Mouse (Mus musculus) hindbrain, embryonic 14.5 days (tissue): Measurements from ENCODE around the gene Vegfd. TPM values are rescaled to one million over a fixed set of nuclear protein-coding genes. Genes with fewer than 3 reads are reported as not detected.

ENCODE experiments used
- ATAC-seq: fragments of 200-750 bp; cut with Nextera tagmentation; 2 replicates; pipeline ENCODE4 v1.8.0; 2017; ENCODE audit warnings: moderate number of reproducible peaks, mild to moderate bottlenecking, moderate TSS enrichment, moderate library complexity; ENCODE audit not compliant: low FRiP score
- DNase-seq: peaks from one replicate; pipeline ENCODE4 v3.0.0-alpha.2; 2015; ENCODE audit warnings: low spot score
- H3K27ac ChIP-seq: fragments of 300-500 bp; sonication (generic); 2 replicates; pipeline ENCODE4 v1.5.1; 2014; ENCODE audit warnings: mild to moderate bottlenecking, moderate library complexity
- H3K27me3 ChIP-seq: fragments of 300-500 bp; sonication (generic); 2 replicates; pipeline ENCODE4 v1.6.1; 2014; ENCODE audit warnings: mild to moderate bottlenecking, low read length, mixed read lengths; ENCODE audit not compliant: control insufficient read depth, insufficient read depth
- H3K36me3 ChIP-seq: fragments of 300-500 bp; sonication (generic); replicated peaks from 2 replicates; pipeline ENCODE4 v1.6.1; 2014; ENCODE audit not compliant: control insufficient read depth, insufficient read depth
- H3K4me1 ChIP-seq: fragments of 300-500 bp; sonication (generic); replicated peaks from 2 replicates; pipeline ENCODE4 v1.6.1; 2014; ENCODE audit warnings: antibody characterized with exemption, low read length, mixed read lengths; ENCODE audit not compliant: control insufficient read depth, insufficient read depth
- H3K4me2 ChIP-seq: fragments of 300-500 bp; sonication (generic); replicated peaks from 2 replicates; pipeline ENCODE4 v1.6.1; 2014; ENCODE audit warnings: mild to moderate bottlenecking, moderate library complexity
- H3K4me3 ChIP-seq: fragments of 300-500 bp; sonication (generic); replicated peaks from 2 replicates; pipeline ENCODE4 v1.5.1; 2014; ENCODE audit warnings: mild to moderate bottlenecking, low read length
- H3K9ac ChIP-seq: fragments of 300-500 bp; sonication (generic); 2 replicates; pipeline ENCODE4 v1.6.1; 2014
- H3K9me3 ChIP-seq: fragments of 300-500 bp; sonication (generic); 2 replicates; pipeline ENCODE4 v1.6.1; 2016; ENCODE audit warnings: low read length; ENCODE audit not compliant: control insufficient read depth
- WGBS: fragments of 180-500 bp; shearing (Covaris S2); extraction: QIAGEN DNeasy Blood & Tissue Kit; methylation state at CpG from one replicate; pipeline ENCODE4 v1.1.7; 2014; 5-methylcytosine and 5-hydroxymethylcytosine counted together
- polyA plus RNA-seq: library from polyadenylated mRNA; unstranded; fragments of >200 nt; fragmentation: Nextera tagmentation; extraction: Ambion mirVana; gene quantifications from 2 replicates; pipeline ENCODE4 v1.2.1, GENCODE M21; 2014

Vegfd gene
- polyA plus RNA-seq, 1 experiment from 2014 or later, result 0.56 TPM

GRCm38 (mm10) chrX:164446835-164447681, 73.9 kb downstream of the Vegfd start:
- Histone ChIP-seq H3K36me3 (no peaks in the 10 kb centered on the region), H3K4me2 (no peak overlapping the region), H3K27ac (no peak overlapping the region), H3K4me1 (no peaks in the 10 kb centered on the region), H3K4me3 (no peak overlapping the region), H3K27me3 (no peaks in the 10 kb centered on the region), H3K9me3 (no peaks in the 10 kb centered on the region), H3K9ac (no peak overlapping the region)
- WGBS, result 87% methylated on average over 9 of the region's 9 CpGs
- ATAC-seq (no peak), DNase-seq (no peak)

- DNase-seq (no peak), ATAC-seq (no peak)
- Histone ChIP-seq H3K36me3 (no peaks in the 10 kb centered on the region), H3K9ac (no peak overlapping the region), H3K27me3 (no peaks in the 10 kb centered on the region), H3K27ac (no peak overlapping the region), H3K4me2 (no peak overlapping the region), H3K4me3 (no peak overlapping the region), H3K9me3 (no peaks in the 10 kb centered on the region), H3K4me1 (no peaks in the 10 kb centered on the region)
- WGBS, result 83% methylated on average over 2 of the region's 2 CpGs
Observed at GRCm38 (mm10) chrX:164447682-164448071, 74.5 kb downstream of the Vegfd start.

- no peaks in the 10 kb centered on the region for H3K4me1 ChIP-seq
- H3K36me3 ChIP-seq, result no peaks in the 10 kb centered on the region
- H3K4me2 ChIP-seq, result no peak overlapping the region
- H3K27ac ChIP-seq, result no peak overlapping the region
- no peak for ATAC-seq
- H3K9me3 ChIP-seq, result no peaks in the 10 kb centered on the region
- DNase-seq, result peak; percentile 62
- 45% methylated on average over 3 of the region's 3 CpGs for WGBS
- no peaks in the 10 kb centered on the region for H3K27me3 ChIP-seq
- H3K4me3 ChIP-seq, result no peak overlapping the region
- no peak overlapping the region for H3K9ac ChIP-seq
Observed at GRCm38 (mm10) chrX:164449201-164449600, 76.0 kb downstream of the Vegfd start.

Other genes starting within 250 kb of the Vegfd start
- gene Ace2, start 234.0 kb upstream of the Vegfd start, polyA plus RNA-seq, result 0.36 and 0.42 TPM in 2 replicates
- 0.50 and 0.59 TPM in 2 replicates for gene Bmx, start 115.2 kb upstream of the Vegfd start, polyA plus RNA-seq
- gene Pir, start 104.0 kb upstream of the Vegfd start, polyA plus RNA-seq, result 3.8 and 4.0 TPM in 2 replicates
- 5.3 and 6.1 TPM in 2 replicates for gene Piga, start 46.4 kb downstream of the Vegfd start, polyA plus RNA-seq
- gene Asb11, start 63.6 kb downstream of the Vegfd start, polyA plus RNA-seq, result not detected in 2 replicates
- gene Asb9, start 132.9 kb downstream of the Vegfd start, polyA plus RNA-seq, result not detected in 2 replicates